Mouse (Mus musculus): ENCODE results near the gene Spib. TPM values are rescaled to one million over a fixed set of nuclear protein-coding genes. Genes with fewer than 3 reads are reported as not detected.

The Spib gene
- polyA plus RNA-seq, 1 experiment from 2014 or later = not detected

GRCm38 (mm10) chr7:44565414-44565813 lies 33.5 kb upstream of the Spib start:
- Histone ChIP-seq H3K27me3 (ENCODE audit: control insufficient read depth, insufficient read depth, low read length) (no peaks in the 10 kb centered on the region; the same call in 1 of the 2 replicates), H3K4me3 (ENCODE audit: low read depth, low read length) (no peak overlapping the region), H3K36me3 (ENCODE audit: control insufficient read depth, insufficient read depth, low read length) (no peaks in the 10 kb centered on the region), H3K4me2 (no peak overlapping the region), H3K9ac (ENCODE audit: low read depth, low read length) (no peak overlapping the region), H3K4me1 (ENCODE audit: control insufficient read depth, insufficient read depth, low read length) (no peaks in the 10 kb centered on the region), H3K27ac (ENCODE audit: low read depth, low read length) (no peak overlapping the region), H3K9me3 (replicated peaks; ENCODE audit: control insufficient read depth, low read length) (no peaks in the 10 kb centered on the region)
- ATAC-seq (replicated peaks; ENCODE audit: insufficient number of reproducible peaks, low FRiP score, low TSS enrichment) = no peak
- 68% methylated on average over 6 of the region's 6 CpGs for WGBS (ENCODE audit: insufficient replicate concordance)

- WGBS (ENCODE audit: insufficient replicate concordance) = 83% methylated on average over 10 of the region's 10 CpGs
- Histone ChIP-seq H3K4me1 (ENCODE audit: control insufficient read depth, insufficient read depth, low read length) (no peaks in the 10 kb centered on the region), H3K9me3 (replicated peaks; ENCODE audit: control insufficient read depth, low read length) (no peaks in the 10 kb centered on the region), H3K4me2 (no peak overlapping the region), H3K9ac (ENCODE audit: low read depth, low read length) (no peak overlapping the region), H3K36me3 (ENCODE audit: control insufficient read depth, insufficient read depth, low read length) (no peaks in the 10 kb centered on the region), H3K27me3 (ENCODE audit: control insufficient read depth, insufficient read depth, low read length) (no peaks in the 10 kb centered on the region; the same call in 1 of the 2 replicates), H3K4me3 (ENCODE audit: low read depth, low read length) (no peak overlapping the region), H3K27ac (ENCODE audit: low read depth, low read length) (no peak overlapping the region)
- ATAC-seq (replicated peaks; ENCODE audit: insufficient number of reproducible peaks, low FRiP score, low TSS enrichment) = no peak
These were observed 32.6 kb upstream of the Spib start for GRCm38 (mm10) chr7:44564486-44564885.

- Histone ChIP-seq H3K4me3 (ENCODE audit: low read depth, low read length) (no peak overlapping the region), H3K27ac (ENCODE audit: low read depth, low read length) (no peak overlapping the region), H3K9ac (ENCODE audit: low read depth, low read length) (no peak overlapping the region), H3K27me3 (ENCODE audit: control insufficient read depth, insufficient read depth, low read length) (no peaks in the 10 kb centered on the region; the same call in 1 of the 2 replicates), H3K4me1 (ENCODE audit: control insufficient read depth, insufficient read depth, low read length) (no peaks in the 10 kb centered on the region), H3K36me3 (ENCODE audit: control insufficient read depth, insufficient read depth, low read length) (no peaks in the 10 kb centered on the region), H3K4me2 (no peak overlapping the region), H3K9me3 (replicated peaks; ENCODE audit: control insufficient read depth, low read length) (no peaks in the 10 kb centered on the region)
- 41% methylated on average over 8 of the region's 8 CpGs for WGBS (ENCODE audit: insufficient replicate concordance)
- ATAC-seq (replicated peaks; ENCODE audit: insufficient number of reproducible peaks, low FRiP score, low TSS enrichment) = no peak
These were observed 31.4 kb upstream of the Spib start for GRCm38 (mm10) chr7:44563284-44563683.

GRCm38 (mm10) chr7:44560435-44561400 lies 28.8 kb upstream of the Spib start:
- Histone ChIP-seq H3K36me3 (ENCODE audit: control insufficient read depth, insufficient read depth, low read length) (no peaks in the 10 kb centered on the region), H3K9ac (ENCODE audit: low read depth, low read length) (peak overlapping the region; percentile 19; the same call in 1 of the 2 replicates), H3K9me3 (replicated peaks; ENCODE audit: control insufficient read depth, low read length) (no peaks in the 10 kb centered on the region), H3K27me3 (ENCODE audit: control insufficient read depth, insufficient read depth, low read length) (no peaks in the 10 kb centered on the region), H3K4me1 (ENCODE audit: control insufficient read depth, insufficient read depth, low read length) (no peaks in the 10 kb centered on the region), H3K27ac (ENCODE audit: low read depth, low read length) (no peak overlapping the region), H3K4me3 (ENCODE audit: low read depth, low read length) (no peak overlapping the region), H3K4me2 (no peak overlapping the region)
- no peak for ATAC-seq (replicated peaks; ENCODE audit: insufficient number of reproducible peaks, low FRiP score, low TSS enrichment)
- WGBS (ENCODE audit: insufficient replicate concordance) = 48% methylated on average over 18 of the region's 18 CpGs

- no peak for ATAC-seq (replicated peaks; ENCODE audit: insufficient number of reproducible peaks, low FRiP score, low TSS enrichment)
- Histone ChIP-seq H3K27ac (ENCODE audit: low read depth, low read length) (no peak overlapping the region), H3K9me3 (replicated peaks; ENCODE audit: control insufficient read depth, low read length) (no peaks in the 10 kb centered on the region), H3K9ac (ENCODE audit: low read depth, low read length) (no peak overlapping the region), H3K27me3 (ENCODE audit: control insufficient read depth, insufficient read depth, low read length) (no peaks in the 10 kb centered on the region), H3K36me3 (ENCODE audit: control insufficient read depth, insufficient read depth, low read length) (no peaks in the 10 kb centered on the region), H3K4me2 (no peak overlapping the region), H3K4me1 (ENCODE audit: control insufficient read depth, insufficient read depth, low read length) (no peaks in the 10 kb centered on the region; the same call in 1 of the 2 replicates), H3K4me3 (ENCODE audit: low read depth, low read length) (no peak overlapping the region)
- 61% methylated on average over 2 of the region's 2 CpGs for WGBS (ENCODE audit: insufficient replicate concordance)
These were observed 25.8 kb upstream of the Spib start for GRCm38 (mm10) chr7:44557629-44558028.

- Histone ChIP-seq H3K4me3 (ENCODE audit: low read depth, low read length) (peak within 1 kb of the TSS; percentile 95), H3K27ac (ENCODE audit: low read depth, low read length) (peak within 1 kb of the TSS; percentile 96), H3K9ac (ENCODE audit: low read depth, low read length) (peak within 1 kb of the TSS; percentile 78), H3K4me2 (peak within 1 kb of the TSS; percentile 71), H3K4me1 (ENCODE audit: control insufficient read depth, insufficient read depth, low read length) (no peaks in the 10 kb centered on the region; the same call in 1 of the 2 replicates), H3K27me3 (ENCODE audit: control insufficient read depth, insufficient read depth, low read length) (no peaks in the 10 kb centered on the region), H3K9me3 (replicated peaks; ENCODE audit: control insufficient read depth, low read length) (no peaks in the 10 kb centered on the region), H3K36me3 (ENCODE audit: control insufficient read depth, insufficient read depth, low read length) (peaks cover 13% of the 10 kb centered on the region)
- peak; percentile 74 for ATAC-seq (replicated peaks; ENCODE audit: insufficient number of reproducible peaks, low FRiP score, low TSS enrichment)
- WGBS (ENCODE audit: insufficient replicate concordance) = under 1% methylated on average over 22 of the region's 22 CpGs
These were observed 22.0 kb upstream of the Spib start, which contains the start of gene Nr1h2 for GRCm38 (mm10) chr7:44553826-44554225. Gene Nr1h2, minus strand, starts transcription at chr7:44553951.

GRCm38 (mm10) chr7:44553196-44553764 lies 21.4 kb upstream of the Spib start:
- Histone ChIP-seq H3K27me3 (ENCODE audit: control insufficient read depth, insufficient read depth, low read length) (no peaks in the 10 kb centered on the region), H3K27ac (ENCODE audit: low read depth, low read length) (peak overlapping the region; percentile 96), H3K4me3 (ENCODE audit: low read depth, low read length) (peak overlapping the region; percentile 95), H3K9me3 (replicated peaks; ENCODE audit: control insufficient read depth, low read length) (no peaks in the 10 kb centered on the region), H3K9ac (ENCODE audit: low read depth, low read length) (peak overlapping the region; percentile 78), H3K36me3 (ENCODE audit: control insufficient read depth, insufficient read depth, low read length) (peaks cover 13% of the 10 kb centered on the region), H3K4me2 (peak overlapping the region; percentile 71), H3K4me1 (ENCODE audit: control insufficient read depth, insufficient read depth, low read length) (no peaks in the 10 kb centered on the region; the same call in 1 of the 2 replicates)
- under 1% methylated on average over 32 of the region's 32 CpGs for WGBS (ENCODE audit: insufficient replicate concordance)
- ATAC-seq (replicated peaks; ENCODE audit: insufficient number of reproducible peaks, low FRiP score, low TSS enrichment) = peak; percentile 78

GRCm38 (mm10) chr7:44552141-44552908 lies 20.5 kb upstream of the Spib start:
- H3K9ac ChIP-seq (ENCODE audit: low read depth, low read length) = no peak overlapping the region
- H3K4me2 ChIP-seq = peak overlapping the region; percentile 71

More at GRCm38 (mm10) chr7:44552141-44552908, 20.5 kb upstream of the Spib start:
- Histone ChIP-seq H3K4me3 (ENCODE audit: low read depth, low read length) (peak overlapping the region; percentile 95), H3K4me1 (ENCODE audit: control insufficient read depth, insufficient read depth, low read length) (peaks cover 6% of the 10 kb centered on the region), H3K9me3 (replicated peaks; ENCODE audit: control insufficient read depth, low read length) (no peaks in the 10 kb centered on the region), H3K27me3 (ENCODE audit: control insufficient read depth, insufficient read depth, low read length) (no peaks in the 10 kb centered on the region), H3K36me3 (ENCODE audit: control insufficient read depth, insufficient read depth, low read length) (peaks cover 13% of the 10 kb centered on the region), H3K27ac (ENCODE audit: low read depth, low read length) (no peak overlapping the region)
- 81% methylated on average over 31 of the region's 31 CpGs for WGBS (ENCODE audit: insufficient replicate concordance)
- no peak for ATAC-seq (replicated peaks; ENCODE audit: insufficient number of reproducible peaks, low FRiP score, low TSS enrichment)
